Mouse (Mus musculus): ENCODE data around the gene Sypl. TPM values are rescaled to one million over a fixed set of nuclear protein-coding genes. Genes with fewer than 3 reads are reported as not detected.
A peak's percentile ranks its signal among the peaks of the same experiment; 100 is the strongest.

Sypl gene
- 174 and 179 TPM in 2 replicates for polyA plus RNA-seq (2015; fragmentation: Nextera tagmentation; extraction: Ambion mirVana)

DNA sequence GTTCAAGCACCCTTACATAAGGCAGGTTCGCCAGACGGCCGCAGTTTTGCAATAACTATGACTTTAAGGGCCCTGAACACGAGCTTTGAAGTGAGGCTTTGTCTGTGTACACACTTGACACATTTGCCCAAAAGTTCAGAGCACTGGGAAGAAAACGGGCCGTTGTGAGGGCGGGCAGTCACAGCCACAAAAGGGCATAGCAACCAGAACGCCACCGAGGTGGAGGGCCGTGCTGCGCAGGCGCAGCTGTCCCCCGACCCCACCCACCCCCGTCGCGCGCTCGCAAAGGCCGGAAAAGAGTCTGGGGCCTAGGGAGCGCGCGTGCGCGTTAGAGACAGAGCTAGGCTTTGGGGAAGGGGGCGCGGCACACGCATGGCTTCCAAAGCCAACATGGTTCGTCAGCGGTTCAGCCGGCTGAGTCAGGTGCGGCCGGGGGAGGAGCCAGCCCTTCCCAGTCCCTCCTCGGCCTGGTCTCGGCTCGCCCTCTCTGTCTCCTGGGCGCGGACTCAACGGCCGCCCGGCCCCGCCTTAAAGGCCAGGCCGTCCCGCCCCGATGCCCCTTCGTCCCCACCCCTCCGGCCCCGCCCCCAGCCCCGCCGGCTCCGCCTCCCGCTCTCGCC, at the start of gene Sypl:
Gene Sypl (plus strand): TSS at position 296 of the 620 bp plus-strand sequence.
- ATAC-seq (replicated peaks; ENCODE audit: low FRiP score, low read depth): peak; percentile 99
- peak within 1 kb of the TSS; percentile 69 for H3K4me2 ChIP-seq (ENCODE audit: low read length)
- WGBS: under 1% methylated on average over 45 of the region's 52 CpGs

DNA sequence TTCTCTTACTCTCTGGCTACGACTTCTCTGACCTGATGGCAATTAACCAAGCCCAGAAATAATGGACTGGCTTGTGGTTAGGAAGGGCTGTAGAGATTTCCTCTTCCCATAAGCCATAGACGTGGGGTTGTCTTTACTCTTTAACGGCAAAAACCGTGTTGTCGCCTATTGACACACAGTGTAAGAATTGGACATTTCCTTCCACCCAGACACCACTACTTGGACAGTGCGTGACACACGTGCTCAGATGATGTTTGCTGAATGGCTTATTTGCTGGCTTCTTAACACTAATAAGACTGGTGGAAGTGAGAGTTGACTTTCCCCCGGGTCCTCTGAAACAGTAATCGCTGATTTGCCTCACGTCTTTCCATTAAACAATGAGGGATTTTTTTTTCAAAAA, 44.0 kb upstream of the Sypl start:
- ATAC-seq (replicated peaks; ENCODE audit: low FRiP score, low read depth) (no peak), DNase-seq (ENCODE audit: low spot score) (no peak)
- Histone ChIP-seq H3K36me3 (ENCODE audit: insufficient read depth, low read length) (no peaks in the 10 kb centered on the region), H3K27me3 (ENCODE audit: insufficient read depth, low read length) (no peaks in the 10 kb centered on the region), H3K9ac (ENCODE audit: low read depth, low read length) (no peak overlapping the region), H3K4me1 (replicated peaks; ENCODE audit: insufficient read depth, low read length) (no peaks in the 10 kb centered on the region), H3K27ac (no peak overlapping the region), H3K9me3 (replicated peaks; ENCODE audit: low read length) (no peaks in the 10 kb centered on the region), H3K4me2 (ENCODE audit: low read length) (no peak overlapping the region), H3K4me3 (replicated peaks; ENCODE audit: low read depth, low read length) (no peak overlapping the region)
- 57% methylated on average over 10 of the region's 10 CpGs for WGBS
- TF ChIP-seq CTCF (IDR thresholded peaks at IDR 0.05; ENCODE audit: low read depth): no peak

More for the DNA sequence above, at the start of gene Sypl:
- peak within 1 kb of the TSS; percentile 89 for H3K4me3 ChIP-seq (replicated peaks; ENCODE audit: low read depth, low read length)
- peak within 1 kb of the TSS; percentile 95 for H3K9ac ChIP-seq (ENCODE audit: low read depth, low read length)
- 0 out of 2 replicates have a peak, but pooled peaks have one; percentile 13 for TF ChIP-seq CTCF (IDR thresholded peaks at IDR 0.05; ENCODE audit: low read depth)
- H3K9me3 ChIP-seq (replicated peaks; ENCODE audit: low read length): no peaks in the 10 kb centered on the region
- H3K27ac ChIP-seq: peak within 1 kb of the TSS; percentile 100
- H3K27me3 ChIP-seq (ENCODE audit: insufficient read depth, low read length): no peaks in the 10 kb centered on the region
- no peaks in the 10 kb centered on the region for H3K36me3 ChIP-seq (ENCODE audit: insufficient read depth, low read length)
- peaks cover 22% of the 10 kb centered on the region for H3K4me1 ChIP-seq (replicated peaks; ENCODE audit: insufficient read depth, low read length)
- peak; percentile 99 for DNase-seq (ENCODE audit: low spot score)

DNA sequence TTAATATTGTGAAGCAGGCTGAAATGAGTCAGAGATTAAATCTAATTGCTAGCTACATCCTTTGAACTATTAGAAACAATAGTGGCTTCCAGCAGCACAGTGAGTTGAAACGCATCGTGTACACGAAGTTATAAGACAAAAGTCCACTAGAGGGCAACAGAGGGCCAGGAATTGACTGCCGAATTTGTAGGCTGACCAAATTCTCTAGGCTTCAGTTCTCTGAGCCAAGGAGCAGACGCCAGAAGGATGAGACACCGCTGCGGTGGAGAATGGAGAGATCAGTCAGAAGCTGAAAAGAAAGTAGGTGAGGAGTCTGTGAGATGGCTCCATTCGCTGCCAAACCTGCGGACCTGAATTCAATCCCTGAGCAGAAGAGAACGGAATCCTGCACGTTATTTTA, 43.6 kb upstream of the Sypl start:
- peak overlapping the region; percentile 41 for H3K4me2 ChIP-seq (ENCODE audit: low read length)
- H3K4me3 ChIP-seq (replicated peaks; ENCODE audit: low read depth, low read length): 0 out of 2 replicates have a peak overlapping the region, but pooled peaks have one; percentile 6
- TF ChIP-seq CTCF (IDR thresholded peaks at IDR 0.05; ENCODE audit: low read depth): peak; percentile 83
- H3K27ac ChIP-seq: no peak overlapping the region
- H3K27me3 ChIP-seq (ENCODE audit: insufficient read depth, low read length): no peaks in the 10 kb centered on the region
- ATAC-seq (replicated peaks; ENCODE audit: low FRiP score, low read depth) (no peak), DNase-seq (ENCODE audit: low spot score) (peak; percentile 95)
- 10% methylated on average over 11 of the region's 11 CpGs for WGBS
- no peak overlapping the region for H3K9ac ChIP-seq (ENCODE audit: low read depth, low read length)
- no peaks in the 10 kb centered on the region for H3K9me3 ChIP-seq (replicated peaks; ENCODE audit: low read length)
- H3K4me1 ChIP-seq (replicated peaks; ENCODE audit: insufficient read depth, low read length): no peaks in the 10 kb centered on the region
- no peaks in the 10 kb centered on the region for H3K36me3 ChIP-seq (ENCODE audit: insufficient read depth, low read length)

DNA sequence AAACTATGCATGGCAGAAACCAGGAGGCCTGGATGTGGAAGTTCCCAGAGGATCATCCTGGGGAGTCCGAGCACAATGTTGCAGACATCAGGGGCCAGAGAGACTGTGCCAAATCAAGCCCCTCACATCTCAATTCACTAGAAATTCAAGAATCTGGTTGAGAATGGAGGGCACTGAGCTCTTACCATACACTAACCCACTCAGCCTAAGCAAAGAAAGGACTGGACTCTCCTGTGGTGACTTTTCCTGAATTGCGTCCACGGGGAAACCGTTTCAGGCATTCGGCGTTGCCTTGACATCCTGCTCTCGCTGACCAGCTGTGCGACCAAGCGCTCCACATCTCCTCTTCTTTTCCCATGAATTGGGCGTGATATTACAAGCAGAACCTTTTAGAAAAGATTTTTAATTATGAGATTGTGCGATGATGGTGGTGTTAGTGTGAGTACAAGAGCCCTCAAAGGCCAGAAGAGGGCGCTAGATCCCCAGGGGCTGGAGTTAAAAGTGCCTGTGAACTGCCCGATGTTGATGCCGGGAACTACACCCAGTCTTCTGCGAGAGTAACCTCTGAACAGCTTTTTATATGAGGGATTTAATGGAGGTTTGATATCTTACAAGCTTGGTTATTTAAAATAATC, 43.0 kb upstream of the Sypl start:
- peak; percentile 84 for DNase-seq (ENCODE audit: low spot score)

DNA sequence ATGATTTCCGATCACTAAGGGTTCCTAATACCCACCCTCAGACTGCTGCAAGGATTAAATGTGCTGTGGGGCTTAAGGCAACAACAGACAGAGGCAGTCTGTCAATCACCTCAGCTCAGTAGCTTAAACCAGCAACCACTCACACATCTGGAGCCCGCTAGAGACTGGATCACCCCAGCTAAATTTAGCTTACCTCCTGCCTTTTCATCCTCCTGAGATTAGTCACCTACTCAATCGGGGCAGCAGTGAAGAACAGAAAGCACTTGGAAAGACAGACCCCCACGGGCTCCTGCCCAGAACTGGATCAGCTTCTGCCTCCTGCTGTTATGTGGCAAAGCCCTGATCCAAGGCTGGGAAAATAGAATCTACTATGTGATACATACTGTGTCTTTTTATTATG, 42.1 kb upstream of the Sypl start:
- Histone ChIP-seq H3K27ac (no peak overlapping the region), H3K4me2 (ENCODE audit: low read length) (no peak overlapping the region), H3K4me3 (replicated peaks; ENCODE audit: low read depth, low read length) (no peak overlapping the region), H3K27me3 (ENCODE audit: insufficient read depth, low read length) (no peaks in the 10 kb centered on the region), H3K4me1 (replicated peaks; ENCODE audit: insufficient read depth, low read length) (no peaks in the 10 kb centered on the region), H3K36me3 (ENCODE audit: insufficient read depth, low read length) (no peaks in the 10 kb centered on the region), H3K9me3 (replicated peaks; ENCODE audit: low read length) (no peaks in the 10 kb centered on the region), H3K9ac (ENCODE audit: low read depth, low read length) (no peak overlapping the region)
- TF ChIP-seq CTCF (IDR thresholded peaks at IDR 0.05; ENCODE audit: low read depth): no peak
- no peak for ATAC-seq (replicated peaks; ENCODE audit: low FRiP score, low read depth)
- WGBS: 61% methylated on average over 4 of the region's 4 CpGs
- DNase-seq (ENCODE audit: low spot score): no peak

More for the DNA sequence above, 43.0 kb upstream of the Sypl start:
- H3K4me3 ChIP-seq (replicated peaks; ENCODE audit: low read depth, low read length): peak overlapping the region; percentile 6; the same call in 1 of the 2 replicates
- H3K9ac ChIP-seq (ENCODE audit: low read depth, low read length): no peak overlapping the region
- peak; percentile 36; the same call in 1 of the 2 replicates for ATAC-seq (replicated peaks; ENCODE audit: low FRiP score, low read depth)
- no peaks in the 10 kb centered on the region for H3K27me3 ChIP-seq (ENCODE audit: insufficient read depth, low read length)
- peak overlapping the region; percentile 41 for H3K4me2 ChIP-seq (ENCODE audit: low read length)
- H3K27ac ChIP-seq: no peak overlapping the region
- WGBS: 35% methylated on average over 15 of the region's 15 CpGs
- no peaks in the 10 kb centered on the region for H3K36me3 ChIP-seq (ENCODE audit: insufficient read depth, low read length)
- no peaks in the 10 kb centered on the region for H3K4me1 ChIP-seq (replicated peaks; ENCODE audit: insufficient read depth, low read length)
- no peaks in the 10 kb centered on the region for H3K9me3 ChIP-seq (replicated peaks; ENCODE audit: low read length)
- peak; percentile 84 for TF ChIP-seq CTCF (IDR thresholded peaks at IDR 0.05; ENCODE audit: low read depth)

DNA sequence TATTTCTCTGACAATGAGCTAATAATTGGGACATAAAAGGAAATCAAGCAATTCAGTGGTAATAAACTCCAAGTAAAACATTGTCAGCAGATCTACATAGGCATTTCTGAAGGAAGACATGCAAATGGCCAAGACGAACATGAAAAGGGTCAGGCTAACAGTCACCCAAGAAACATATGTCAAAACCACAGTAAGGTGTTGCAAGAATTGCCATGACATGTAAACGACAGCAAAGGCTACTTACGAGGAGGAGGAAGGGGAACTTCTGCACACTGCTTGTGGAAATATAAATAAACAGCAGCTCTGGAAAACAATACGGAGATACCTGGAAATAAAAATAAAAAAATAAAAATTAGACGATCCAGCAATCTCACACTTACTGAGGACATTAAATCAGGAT, 40.9 kb upstream of the Sypl start:
- Histone ChIP-seq H3K9ac (ENCODE audit: low read depth, low read length) (no peak overlapping the region), H3K27ac (no peak overlapping the region), H3K36me3 (ENCODE audit: insufficient read depth, low read length) (no peaks in the 10 kb centered on the region), H3K4me1 (replicated peaks; ENCODE audit: insufficient read depth, low read length) (no peaks in the 10 kb centered on the region), H3K4me2 (ENCODE audit: low read length) (no peak overlapping the region), H3K9me3 (replicated peaks; ENCODE audit: low read length) (no peaks in the 10 kb centered on the region), H3K27me3 (ENCODE audit: insufficient read depth, low read length) (no peaks in the 10 kb centered on the region), H3K4me3 (replicated peaks; ENCODE audit: low read depth, low read length) (no peak overlapping the region)
- ATAC-seq (replicated peaks; ENCODE audit: low FRiP score, low read depth) (no peak), DNase-seq (ENCODE audit: low spot score) (no peak)
- WGBS: 70% methylated on average over 5 of the region's 5 CpGs
- no peak for TF ChIP-seq CTCF (IDR thresholded peaks at IDR 0.05; ENCODE audit: low read depth)

Data from kidney, postnatal 0 days (tissue).